Mouse (Mus musculus) kidney, adult 8-10 months (tissue): ENCODE data around the gene Ibsp.

Experiments used
- DNase-seq, 2 experiments: peaks; one replicate each; pipeline ENCODE4 v3.0.0; 2022

The Ibsp gene

DNA sequence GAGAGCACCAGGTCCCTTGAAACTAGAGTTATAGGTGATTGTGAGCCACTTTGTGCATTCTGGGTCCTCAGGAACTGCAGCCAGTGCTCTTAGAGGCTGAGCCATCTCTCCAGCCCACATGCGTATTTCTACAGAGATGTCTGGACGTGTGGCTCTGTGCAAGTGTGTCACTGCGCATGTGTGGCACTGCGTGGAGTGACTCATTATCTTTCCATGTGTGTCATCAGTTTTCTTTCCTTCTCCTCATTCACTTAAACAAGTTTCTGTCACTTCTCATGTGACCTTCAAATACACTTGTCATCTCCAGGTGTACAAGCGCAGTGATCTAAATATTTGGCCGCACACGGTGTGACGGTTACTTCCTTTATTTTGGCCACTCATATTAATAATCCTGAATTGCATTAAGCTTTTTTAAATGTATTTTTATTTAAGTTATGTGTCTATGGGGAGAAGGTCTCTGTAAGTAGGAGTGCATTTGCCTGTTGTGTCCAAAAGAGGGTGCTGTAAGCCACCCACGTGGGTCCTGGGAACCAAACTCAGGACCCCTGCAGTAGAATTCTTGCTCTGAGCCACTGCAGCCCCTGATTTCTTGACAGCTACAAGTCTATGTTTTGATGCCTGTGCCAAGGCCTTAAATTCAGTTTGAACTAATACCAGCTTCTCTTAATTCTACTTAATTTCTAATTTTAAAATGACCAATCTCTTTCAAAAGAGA lies 45.7 kb downstream of the Ibsp start:
- peak; percentile 22 to 32 for DNase-seq

DNA sequence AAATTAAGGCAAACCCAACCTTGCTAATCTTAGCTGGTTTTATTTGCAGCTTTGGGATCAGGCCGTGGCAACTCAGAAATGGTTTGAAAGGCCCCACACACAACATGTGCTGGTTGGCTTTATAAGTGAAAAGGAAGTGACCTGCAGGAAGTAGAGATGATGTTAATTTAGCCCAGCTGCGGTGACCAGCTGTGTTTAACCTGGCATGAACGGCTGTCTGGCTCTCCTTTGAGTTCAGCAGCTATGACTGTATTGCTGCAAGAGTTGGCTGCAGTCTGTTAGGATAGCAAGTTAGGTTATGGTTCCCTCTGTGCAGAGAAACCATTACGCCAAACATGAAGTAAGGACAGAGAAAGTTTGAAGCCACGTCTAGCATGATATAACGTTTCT lies 46.3 kb downstream of the Ibsp start:
- no peak for DNase-seq

DNA sequence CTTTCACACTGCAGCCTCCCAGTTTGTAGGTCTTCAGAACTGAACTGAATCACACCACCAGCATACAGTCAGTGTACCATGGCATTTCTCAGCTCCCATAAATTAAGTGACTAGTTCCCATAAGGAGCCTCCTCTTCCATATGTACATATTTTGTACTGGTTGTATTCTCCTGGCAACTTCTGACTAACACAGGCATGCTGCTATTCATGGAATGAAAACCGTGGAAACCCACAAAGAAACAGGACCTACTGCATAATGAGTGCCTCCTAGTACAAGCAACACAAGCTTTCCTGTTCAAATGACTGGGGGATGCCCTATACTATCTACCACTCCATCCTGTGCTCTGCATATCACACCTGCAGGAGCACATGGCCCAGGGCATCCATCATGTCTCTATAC lies 52.1 kb downstream of the Ibsp start:
- DNase-seq: no peak

DNA sequence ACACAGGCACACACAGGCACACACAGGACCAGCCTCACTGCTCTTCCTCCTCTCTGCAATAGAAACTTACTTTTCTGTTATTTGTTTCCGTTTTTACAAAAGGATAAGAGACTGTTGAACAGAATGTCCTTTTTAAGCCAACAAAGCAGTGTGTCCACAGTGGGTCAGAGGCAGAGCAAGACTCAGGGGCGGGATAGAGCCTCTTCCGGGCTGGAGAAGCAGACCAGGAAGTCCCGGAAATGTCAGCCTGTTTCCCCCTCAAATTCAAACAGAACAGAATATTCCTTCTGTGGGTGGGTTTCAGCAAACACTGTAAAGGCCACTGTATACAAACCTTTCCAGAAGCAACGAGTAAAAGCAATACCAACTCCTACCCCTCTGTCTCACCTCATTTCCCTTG lies 52.9 kb downstream of the Ibsp start:
- no peak for DNase-seq

DNA sequence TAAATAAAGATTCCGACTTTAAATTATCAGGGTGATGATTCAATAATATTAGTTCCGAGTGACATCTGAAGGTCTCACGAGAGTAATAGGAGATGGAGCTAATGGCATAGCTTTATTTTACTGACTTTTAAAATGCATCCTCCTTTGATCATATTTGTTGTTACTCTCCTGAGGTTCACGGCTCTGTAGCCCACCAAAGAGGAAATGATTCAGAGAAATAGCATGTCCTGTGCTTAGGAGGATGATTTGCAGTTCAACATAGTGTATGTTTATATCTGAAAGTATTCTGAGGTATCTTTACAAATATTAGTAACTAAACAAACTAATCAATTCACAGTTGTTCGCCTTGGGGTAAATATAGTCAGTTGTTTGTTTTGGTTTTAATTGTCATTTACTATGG lies 58.6 kb downstream of the Ibsp start:
- DNase-seq: no peak

DNA sequence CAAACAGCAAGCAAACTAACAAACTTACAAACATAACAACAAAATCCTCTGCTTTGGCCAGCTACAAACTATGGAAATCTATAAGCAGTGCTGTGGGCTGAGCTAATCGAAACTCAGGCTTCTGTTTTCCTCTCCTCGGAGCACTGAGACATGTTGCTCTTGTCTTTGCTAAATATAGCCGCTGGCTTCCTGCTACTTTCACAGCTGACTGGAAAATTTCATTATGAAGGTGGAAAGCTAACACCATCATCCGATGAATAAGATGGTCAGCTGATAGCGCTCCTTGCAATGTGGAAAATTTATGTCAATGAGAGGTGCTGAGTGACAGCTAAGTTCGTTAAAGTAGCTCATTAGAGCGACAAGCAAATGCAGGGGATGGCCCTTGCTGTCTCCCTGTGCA lies 59.6 kb downstream of the Ibsp start:
- DNase-seq: no peak

DNA sequence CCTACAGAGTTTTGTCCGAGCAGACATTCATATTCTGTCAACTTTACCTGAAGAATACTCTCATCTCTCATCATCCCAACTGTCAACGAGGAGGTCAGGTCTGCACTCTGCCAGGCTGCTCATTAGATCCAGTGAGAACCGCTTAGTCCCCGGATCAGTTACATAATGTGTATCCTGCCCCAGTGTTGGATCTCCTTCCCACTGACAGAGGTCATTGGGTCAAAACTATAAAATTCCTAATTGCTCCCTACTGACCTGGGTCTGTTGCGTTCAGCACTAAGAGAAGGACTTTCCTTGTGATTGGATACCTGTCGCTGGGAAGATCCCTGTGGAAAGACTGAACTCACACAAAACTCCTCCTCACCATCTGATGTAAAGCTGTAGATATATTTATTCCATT lies 60.3 kb downstream of the Ibsp start:
- peak in 1 of 2 experiments; percentile 46 for DNase-seq
